Mouse (Mus musculus) olfactory bulb, adult 2 months (tissue): ENCODE data around the gene Tnp2.

Experiments
- CTCF ChIP-seq: fragments of 200-500 bp; IDR thresholded peaks from 2 replicates; pipeline ENCODE4 v1.5.1; 2012; ENCODE audit warnings: low read depth, mild to moderate bottlenecking, low read length, moderate library complexity; ENCODE audit not compliant: insufficient read depth
- POLR2A ChIP-seq: fragments of 200-500 bp; IDR thresholded peaks from 2 replicates; pipeline ENCODE4 v1.6.1; 2012; ENCODE audit warnings: mild to moderate bottlenecking, low read depth, low read length, moderate library complexity; ENCODE audit not compliant: insufficient read depth

DNA sequence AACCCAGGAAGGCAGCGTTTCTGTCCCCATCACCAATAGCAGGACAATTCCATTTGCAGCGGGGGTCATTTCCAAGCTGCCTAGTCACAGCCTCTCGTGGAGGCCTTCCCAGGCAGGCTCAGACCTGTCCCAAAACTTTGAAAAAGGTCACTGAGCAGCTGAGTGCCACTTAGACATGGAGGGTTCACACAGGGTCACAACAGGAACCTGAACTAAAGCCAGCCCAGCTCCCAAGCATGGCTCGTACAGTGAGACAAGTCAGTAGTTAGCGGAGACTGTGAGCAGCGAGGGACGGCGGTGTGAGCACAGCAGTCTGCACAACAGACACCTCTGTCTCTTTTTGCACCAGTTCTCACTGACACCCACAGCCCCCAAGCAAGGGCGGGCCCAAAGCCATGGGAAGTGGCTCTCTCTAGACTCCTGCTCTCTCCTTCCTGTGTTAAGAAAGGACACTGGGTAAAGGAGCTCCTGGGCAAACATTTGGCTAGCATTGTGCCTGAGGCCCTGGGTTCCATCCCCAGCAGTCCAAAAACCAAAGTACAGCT, 48.5 kb downstream of the Tnp2 start:
- TF ChIP-seq POLR2A (no peak), CTCF (no peak)
